Mouse (Mus musculus) urinary bladder, adult 2 months (tissue): ENCODE data around the gene Rad50. TPM values are rescaled to one million over a fixed set of nuclear protein-coding genes. Genes with fewer than 3 reads are reported as not detected.

ENCODE experiments used
- DNase-seq: peaks from one replicate; pipeline ENCODE4 v3.0.0; 2022; ENCODE audit warnings: low spot score
- polyA plus RNA-seq: library from polyadenylated mRNA; depleted of rRNA; stranded (reverse); fragments of >200 nt; gene quantifications from 2 replicates; pipeline ENCODE4 v1.2.3, GENCODE M21; 2012

Gene Rad50
- polyA plus RNA-seq, 1 experiment = 10.2 TPM

- DNase-seq = no peak
These were observed 72.6 kb downstream of the Rad50 start, which contains the start of gene Il13 for GRCm38 (mm10) chr11:53634556-53634955. Gene Il13, minus strand, starts transcription at chr11:53634702.

- DNase-seq = no peak
These were observed 73.5 kb downstream of the Rad50 start for GRCm38 (mm10) chr11:53633644-53634043.

- no peak for DNase-seq
These were observed 74.9 kb downstream of the Rad50 start for GRCm38 (mm10) chr11:53632122-53632733.

- no peak for DNase-seq
These were observed 79.3 kb downstream of the Rad50 start for GRCm38 (mm10) chr11:53627859-53628258.

- DNase-seq = no peak
These were observed 80.2 kb downstream of the Rad50 start for GRCm38 (mm10) chr11:53626802-53627373.

- DNase-seq = no peak
These were observed 83.0 kb downstream of the Rad50 start for GRCm38 (mm10) chr11:53624124-53624523.

GRCm38 (mm10) chr11:53623573-53623972, 83.5 kb downstream of the Rad50 start:
- no peak for DNase-seq

- DNase-seq = no peak
These were observed 84.7 kb downstream of the Rad50 start for GRCm38 (mm10) chr11:53622440-53622806.

GRCm38 (mm10) chr11:53621582-53622439, 85.3 kb downstream of the Rad50 start:
- DNase-seq = no peak

GRCm38 (mm10) chr11:53620094-53620493, 87.0 kb downstream of the Rad50 start:
- no peak for DNase-seq

- no peak for DNase-seq
These were observed 87.7 kb downstream of the Rad50 start for GRCm38 (mm10) chr11:53619428-53619827.

GRCm38 (mm10) chr11:53618619-53619198, 88.4 kb downstream of the Rad50 start, which contains the start of gene Il4:
Gene Il4, minus strand, starts transcription at chr11:53618669.
- no peak for DNase-seq

GRCm38 (mm10) chr11:53617562-53618109, 89.5 kb downstream of the Rad50 start:
- no peak for DNase-seq

- DNase-seq = no peak
These were observed 90.2 kb downstream of the Rad50 start for GRCm38 (mm10) chr11:53616748-53617558.

- no peak for DNase-seq
These were observed 91.5 kb downstream of the Rad50 start for GRCm38 (mm10) chr11:53615575-53615974.

GRCm38 (mm10) chr11:53615172-53615571, 91.9 kb downstream of the Rad50 start:
- no peak for DNase-seq

GRCm38 (mm10) chr11:53609672-53610071, 97.4 kb downstream of the Rad50 start:
- DNase-seq = no peak

GRCm38 (mm10) chr11:53609231-53609630, 97.9 kb downstream of the Rad50 start:
- DNase-seq = no peak

- no peak for DNase-seq
These were observed 101.5 kb downstream of the Rad50 start for GRCm38 (mm10) chr11:53605609-53606008.

GRCm38 (mm10) chr11:53604983-53605382, 102.1 kb downstream of the Rad50 start:
- DNase-seq = no peak
